Mouse (Mus musculus) hematopoietic stem cell, adult 5-6 weeks (primary cell): ENCODE results near the gene Lipf. TPM values are rescaled to one million over a fixed set of nuclear protein-coding genes. Genes with fewer than 3 reads are reported as not detected.

ENCODE experiments used
- ATAC-seq, 2 experiments: fragments of 125-278 bp in 1 of 2; replicated peaks in 1 of 2; 2 replicates each; pipeline ENCODE4 v1.8.0; 2016 to 2017; ENCODE audit warnings: inconsistent platforms in 2 of 2, mild to moderate bottlenecking in 2 of 2, moderate number of reproducible peaks in 2 of 2, low read depth in 1 of 2, moderate TSS enrichment in 1 of 2; ENCODE audit not compliant: low FRiP score in 2 of 2, poor library complexity in 2 of 2, severe bottlenecking in 2 of 2, insufficient read depth in 1 of 2, low TSS enrichment in 1 of 2
- total RNA-seq: library from RNA; stranded (forward); fragments of 172-1452, 232-1000 nt; gene quantifications from 2 replicates; pipeline ENCODE4 v1.2.3, GENCODE M21; 2017

Gene Lipf
- not detected in 2 replicates for total RNA-seq

DNA sequence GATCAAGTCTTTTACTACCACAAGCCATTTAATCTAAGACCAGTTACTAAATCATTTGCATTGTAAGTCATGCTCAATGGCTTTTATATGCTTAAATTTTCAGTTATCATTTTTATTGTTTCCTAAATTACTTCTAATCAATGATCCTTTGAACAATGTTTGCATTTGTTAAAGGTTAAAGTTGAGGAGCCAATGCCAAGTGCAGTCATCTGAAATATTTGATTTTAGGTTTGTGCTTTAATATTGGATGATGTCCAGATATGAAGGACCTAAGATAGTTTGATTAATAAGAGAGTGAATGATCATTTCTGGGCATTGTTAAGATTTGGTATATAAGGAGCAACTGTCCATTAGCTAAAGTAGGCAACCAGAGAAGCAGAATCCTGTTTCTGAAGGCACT, at the start of gene Lipf:
TSS of gene Lipf (plus strand) at position 301 of the 400 bp plus-strand sequence.
- no peak for ATAC-seq

GRCm38 (mm10) chr19:33924099-33924498, 36.9 kb upstream of the Lipf start:
- ATAC-seq: no peak

DNA sequence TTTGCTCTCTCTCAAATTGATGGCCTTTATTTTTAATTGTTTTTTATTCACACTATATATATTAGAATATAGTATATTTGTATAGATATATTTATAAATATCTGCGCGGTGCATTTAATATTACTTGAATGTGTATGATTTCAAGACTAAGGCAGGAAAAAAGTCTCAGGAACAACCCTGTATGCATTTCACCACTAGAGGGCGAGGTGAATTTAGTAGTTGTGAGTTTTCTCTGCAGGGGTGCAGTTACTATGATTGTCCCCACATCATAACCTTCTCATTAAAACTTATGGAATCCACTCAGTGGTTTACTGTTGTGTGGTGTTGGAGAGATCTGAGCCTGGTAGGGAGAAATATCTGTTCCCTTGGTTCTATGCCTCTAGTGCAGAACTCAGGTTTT, 18.0 kb downstream of the Lipf start:
- no peak for ATAC-seq

DNA sequence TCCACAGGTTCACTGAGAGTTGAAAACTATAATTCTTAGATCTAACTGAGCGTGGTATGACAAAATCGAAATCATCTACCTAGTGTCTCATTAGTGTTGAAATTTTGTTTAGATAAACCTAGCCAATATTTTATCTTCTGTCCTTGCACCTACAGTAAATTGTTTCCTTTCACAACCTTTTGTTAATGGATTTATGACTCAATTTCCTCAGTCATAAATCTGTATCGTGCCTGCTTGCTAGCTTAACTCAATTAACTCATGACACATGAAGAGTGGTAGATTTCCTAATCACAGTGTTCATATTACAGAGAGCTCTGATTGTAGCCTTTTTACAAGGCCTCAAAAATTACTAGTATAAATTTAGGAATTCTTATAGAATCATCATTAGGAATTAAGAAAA, 22.1 kb downstream of the Lipf start:
- ATAC-seq: no peak

DNA sequence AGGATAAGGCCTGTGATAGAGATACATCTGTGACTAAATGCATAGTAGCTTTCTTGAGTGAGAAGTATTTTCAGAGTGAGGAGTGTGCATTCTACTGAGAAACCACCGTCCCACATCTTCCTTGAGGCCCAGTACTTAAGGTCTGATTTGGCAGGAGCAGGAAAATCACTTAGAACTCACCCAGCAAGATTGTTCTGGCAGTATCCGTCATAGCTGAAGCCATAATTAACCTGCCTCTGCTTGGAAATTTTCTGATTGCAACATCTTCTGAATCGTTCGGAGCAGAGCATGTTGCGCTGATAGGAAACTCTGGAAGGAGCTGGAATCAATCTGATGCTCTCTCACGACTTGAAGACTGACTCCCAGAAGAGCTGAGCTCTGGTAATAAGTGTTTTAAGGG, 47.0 kb downstream of the Lipf start, which contains the start of gene Lipk:
TSS of gene Lipk (plus strand) at position 289 of the 400 bp plus-strand sequence.
- ATAC-seq: no peak

DNA sequence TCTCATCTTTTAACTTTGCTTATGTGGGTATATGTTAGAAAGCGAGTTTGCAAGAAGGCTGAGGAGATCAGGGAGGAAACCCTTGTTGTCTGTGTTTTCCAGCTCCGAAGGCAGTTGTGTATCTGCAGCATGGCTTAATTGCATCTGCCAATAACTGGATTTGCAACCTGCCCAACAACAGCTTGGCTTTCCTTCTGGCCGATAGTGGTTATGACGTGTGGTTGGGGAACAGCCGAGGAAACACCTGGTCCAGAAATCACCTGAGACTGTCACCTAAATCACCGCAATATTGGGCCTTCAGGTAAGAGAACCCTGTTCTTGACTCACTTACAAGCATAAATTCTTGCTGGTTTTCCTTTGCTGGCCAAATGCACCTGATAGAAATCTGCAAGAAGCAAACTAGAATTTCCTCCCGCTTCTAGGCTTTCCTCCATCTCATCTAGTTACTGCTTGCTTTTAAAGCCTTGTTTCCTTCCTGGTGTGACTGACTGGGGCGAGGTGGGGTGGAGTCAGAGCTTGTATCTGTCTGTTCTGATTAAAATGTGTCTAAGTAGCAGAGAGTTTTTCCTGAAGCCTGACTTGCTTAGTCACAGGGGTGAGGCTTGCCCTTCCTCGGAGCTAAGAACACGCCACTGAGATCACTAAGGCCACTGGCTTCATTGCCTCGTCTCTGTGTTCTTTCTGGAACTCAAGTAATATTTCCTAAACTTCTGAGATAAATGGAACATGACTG, 60.6 kb downstream of the Lipf start:
- peak in 1 of 2 experiments; percentile 65; a peak in 2 of 4 replicates for ATAC-seq

DNA sequence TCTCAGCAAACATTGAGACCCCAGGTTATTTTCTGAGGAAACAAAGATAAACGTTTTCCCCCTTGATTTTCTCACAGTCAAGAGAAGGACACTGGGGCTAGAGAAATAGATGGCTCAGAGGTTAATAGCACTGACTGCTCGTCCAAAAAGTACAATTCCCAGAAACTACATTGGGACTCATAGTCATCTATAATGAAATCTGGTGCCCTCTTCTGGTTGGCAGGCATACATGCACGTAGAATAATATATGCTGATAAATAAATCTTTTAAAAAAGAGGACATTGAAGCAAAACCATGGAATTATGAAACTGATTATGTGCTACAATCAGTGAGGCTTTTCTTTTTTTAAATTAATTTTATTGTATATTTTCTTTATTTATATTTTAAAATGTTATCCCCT, 61.8 kb downstream of the Lipf start:
- ATAC-seq: no peak

Other genes starting within 250 kb of the Lipf start
- not detected in 2 replicates for gene Lipo2, start 209.8 kb upstream of the Lipf start, total RNA-seq
- 9.2 and 12.7 TPM in 2 replicates for gene Lipo3, start 199.2 kb upstream of the Lipf start, total RNA-seq
- not detected in 2 replicates for gene Lipo1, start 173.7 kb upstream of the Lipf start, total RNA-seq
- gene Lipk, start 47.1 kb downstream of the Lipf start, total RNA-seq: not detected in 2 replicates
- gene Lipn, start 106.2 kb downstream of the Lipf start, total RNA-seq: not detected in 2 replicates
- gene Lipm, start 139.7 kb downstream of the Lipf start, total RNA-seq: not detected in 2 replicates
- gene Ankrd22, start 204.9 kb downstream of the Lipf start, total RNA-seq: 2.7 and 6.7 TPM in 2 replicates
- 11.9 and 15.4 TPM in 2 replicates for gene Stambpl1, start 231.0 kb downstream of the Lipf start, total RNA-seq